Mouse (Mus musculus) activated CD4-positive, CD25-positive, alpha-beta regulatory T cell (primary cell): Measurements from ENCODE around the gene Nup160. TPM values are rescaled to one million over a fixed set of nuclear protein-coding genes. Genes with fewer than 3 reads are reported as not detected.

Experiments used
- polyA plus RNA-seq, 2 experiments: library from polyadenylated mRNA; unstranded; fragments of 100-300 nt; shearing (Covaris generic); gene quantifications; one replicate each; pipeline ENCODE4 v1.2.1; 2017

Nup160 gene
- polyA plus RNA-seq = 10 to 100 TPM; 23.6 to 36.4 TPM

GRCm38 (mm10) chr2:90677007-90677406 lies at the start of gene Nup160:
Nup160 (plus strand) TSS chr2:90677215.

GRCm38 (mm10) chr2:90745053-90745678 lies 68.2 kb downstream of the Nup160 start, which contains the start of gene Fnbp4:
Fnbp4 (plus strand) TSS chr2:90745370.

GRCm38 (mm10) chr2:90782458-90782857 lies 105.4 kb downstream of the Nup160 start, which contains the start of gene Agbl2:
Agbl2 (plus strand) TSS chr2:90782727.

Other genes starting within 250 kb of the Nup160 start
- gene Ptprj, start 96.6 kb upstream of the Nup160 start, polyA plus RNA-seq = 10 to 100 TPM in 1 of 2 experiments, 1 to 10 TPM in 1; 2.5 to 13.0 TPM
- 100 to 1,000 TPM; 168 to 202 TPM for gene Fnbp4, start 68.2 kb downstream of the Nup160 start, polyA plus RNA-seq
- under 1 TPM in 1 of 2 experiments, not detected in 1; 0.05 TPM for gene Agbl2, start 105.5 kb downstream of the Nup160 start, polyA plus RNA-seq
- 100 to 1,000 TPM; 133 to 138 TPM for gene Mtch2, start 169.9 kb downstream of the Nup160 start, polyA plus RNA-seq
- 1 to 10 TPM; 3.7 to 6.9 TPM for gene C1qtnf4, start 208.6 kb downstream of the Nup160 start, polyA plus RNA-seq
- 10 to 100 TPM; 37.8 to 42.8 TPM for gene Kbtbd4, start 227.5 kb downstream of the Nup160 start, polyA plus RNA-seq
- gene Ndufs3, start 227.6 kb downstream of the Nup160 start, polyA plus RNA-seq = 100 to 1,000 TPM; 140 to 182 TPM